Mouse (Mus musculus): ENCODE measurements around the gene Vtn. TPM values are rescaled to one million over a fixed set of nuclear protein-coding genes. Genes with fewer than 3 reads are reported as not detected.

The Vtn gene
- 159 and 182 TPM in 2 replicates for polyA plus RNA-seq (2012; rRNA removed)

- peaks cover 2% of the 10 kb centered on the region; the same call in 1 of the 2 replicates for H3K4me1 ChIP-seq (ENCODE audit: control insufficient read depth, insufficient read depth, low read length)
- H3K27ac ChIP-seq (ENCODE audit: insufficient read depth, low read length), result no peak within 1 kb of the TSS
- H3K4me3 ChIP-seq (ENCODE audit: insufficient read depth, low read length), result peak within 1 kb of the TSS; percentile 96
- TF ChIP-seq POLR2A (IDR thresholded peaks at IDR 0.05; ENCODE audit: extremely low read depth, insufficient read depth, low read length), result no peak
- no peak for TF ChIP-seq CTCF (IDR thresholded peaks at IDR 0.05; ENCODE audit: extremely low read depth, insufficient read depth, low read length)
Observed at GRCm38 (mm10) chr11:78499004-78499403, at the start of gene Vtn. TSS of gene Vtn (plus strand) at chr11:78499091.

- H3K27ac ChIP-seq (ENCODE audit: insufficient read depth, low read length), result no peak overlapping the region
- no peak for TF ChIP-seq POLR2A (IDR thresholded peaks at IDR 0.05; ENCODE audit: extremely low read depth, insufficient read depth, low read length)
- TF ChIP-seq CTCF (IDR thresholded peaks at IDR 0.05; ENCODE audit: extremely low read depth, insufficient read depth, low read length), result no peak
- H3K4me3 ChIP-seq (ENCODE audit: insufficient read depth, low read length), result no peak overlapping the region
- no peaks in the 10 kb centered on the region for H3K4me1 ChIP-seq (ENCODE audit: control insufficient read depth, insufficient read depth, low read length)
Observed at GRCm38 (mm10) chr11:78450337-78450736, 48.6 kb upstream of the Vtn start.

GRCm38 (mm10) chr11:78453675-78454074, 45.2 kb upstream of the Vtn start:
- no peak for TF ChIP-seq POLR2A (IDR thresholded peaks at IDR 0.05; ENCODE audit: extremely low read depth, insufficient read depth, low read length)
- peak; percentile 96 for TF ChIP-seq CTCF (IDR thresholded peaks at IDR 0.05; ENCODE audit: extremely low read depth, insufficient read depth, low read length)
- H3K4me1 ChIP-seq (ENCODE audit: control insufficient read depth, insufficient read depth, low read length), result no peaks in the 10 kb centered on the region

GRCm38 (mm10) chr11:78454276-78454675, 44.6 kb upstream of the Vtn start:
- Histone ChIP-seq H3K27ac (ENCODE audit: insufficient read depth, low read length) (no peak overlapping the region), H3K4me3 (ENCODE audit: insufficient read depth, low read length) (no peak overlapping the region), H3K4me1 (ENCODE audit: control insufficient read depth, insufficient read depth, low read length) (no peaks in the 10 kb centered on the region)
- TF ChIP-seq POLR2A (IDR thresholded peaks at IDR 0.05; ENCODE audit: extremely low read depth, insufficient read depth, low read length) (no peak), CTCF (IDR thresholded peaks at IDR 0.05; ENCODE audit: extremely low read depth, insufficient read depth, low read length) (no peak)

More at GRCm38 (mm10) chr11:78453675-78454074, 45.2 kb upstream of the Vtn start:
- H3K4me3 ChIP-seq (ENCODE audit: insufficient read depth, low read length), result no peak overlapping the region
- H3K27ac ChIP-seq (ENCODE audit: insufficient read depth, low read length), result no peak overlapping the region

GRCm38 (mm10) chr11:78455308-78455707, 43.6 kb upstream of the Vtn start:
- no peak for TF ChIP-seq POLR2A (IDR thresholded peaks at IDR 0.05; ENCODE audit: extremely low read depth, insufficient read depth, low read length)
- TF ChIP-seq CTCF (IDR thresholded peaks at IDR 0.05; ENCODE audit: extremely low read depth, insufficient read depth, low read length), result peak; percentile 59
- Histone ChIP-seq H3K4me3 (ENCODE audit: insufficient read depth, low read length) (no peak overlapping the region), H3K27ac (ENCODE audit: insufficient read depth, low read length) (no peak overlapping the region), H3K4me1 (ENCODE audit: control insufficient read depth, insufficient read depth, low read length) (no peaks in the 10 kb centered on the region)

GRCm38 (mm10) chr11:78458740-78459139, 40.2 kb upstream of the Vtn start:
- H3K27ac ChIP-seq (ENCODE audit: insufficient read depth, low read length), result no peak overlapping the region
- H3K4me1 ChIP-seq (ENCODE audit: control insufficient read depth, insufficient read depth, low read length), result no peaks in the 10 kb centered on the region
- TF ChIP-seq POLR2A (IDR thresholded peaks at IDR 0.05; ENCODE audit: extremely low read depth, insufficient read depth, low read length), result no peak
- TF ChIP-seq CTCF (IDR thresholded peaks at IDR 0.05; ENCODE audit: extremely low read depth, insufficient read depth, low read length), result no peak
- no peak overlapping the region for H3K4me3 ChIP-seq (ENCODE audit: insufficient read depth, low read length)

- TF ChIP-seq CTCF (IDR thresholded peaks at IDR 0.05; ENCODE audit: extremely low read depth, insufficient read depth, low read length) (no peak), POLR2A (IDR thresholded peaks at IDR 0.05; ENCODE audit: extremely low read depth, insufficient read depth, low read length) (no peak)
- Histone ChIP-seq H3K27ac (ENCODE audit: insufficient read depth, low read length) (no peak overlapping the region), H3K4me3 (ENCODE audit: insufficient read depth, low read length) (no peak overlapping the region), H3K4me1 (ENCODE audit: control insufficient read depth, insufficient read depth, low read length) (peaks cover 2% of the 10 kb centered on the region)
Observed at GRCm38 (mm10) chr11:78461894-78462293, 37.0 kb upstream of the Vtn start.

- Histone ChIP-seq H3K4me3 (ENCODE audit: insufficient read depth, low read length) (no peak overlapping the region), H3K27ac (ENCODE audit: insufficient read depth, low read length) (no peak overlapping the region), H3K4me1 (ENCODE audit: control insufficient read depth, insufficient read depth, low read length) (peaks cover 2% of the 10 kb centered on the region)
- no peak for TF ChIP-seq CTCF (IDR thresholded peaks at IDR 0.05; ENCODE audit: extremely low read depth, insufficient read depth, low read length)
- no peak for TF ChIP-seq POLR2A (IDR thresholded peaks at IDR 0.05; ENCODE audit: extremely low read depth, insufficient read depth, low read length)
Observed at GRCm38 (mm10) chr11:78462669-78463068, 36.2 kb upstream of the Vtn start.

- Histone ChIP-seq H3K4me3 (ENCODE audit: insufficient read depth, low read length) (no peak overlapping the region), H3K27ac (ENCODE audit: insufficient read depth, low read length) (no peak overlapping the region), H3K4me1 (ENCODE audit: control insufficient read depth, insufficient read depth, low read length) (peaks cover 2% of the 10 kb centered on the region)
- TF ChIP-seq POLR2A (IDR thresholded peaks at IDR 0.05; ENCODE audit: extremely low read depth, insufficient read depth, low read length), result no peak
- TF ChIP-seq CTCF (IDR thresholded peaks at IDR 0.05; ENCODE audit: extremely low read depth, insufficient read depth, low read length), result no peak
Observed at GRCm38 (mm10) chr11:78463286-78464036, 35.4 kb upstream of the Vtn start.

- TF ChIP-seq POLR2A (IDR thresholded peaks at IDR 0.05; ENCODE audit: extremely low read depth, insufficient read depth, low read length) (no peak), CTCF (IDR thresholded peaks at IDR 0.05; ENCODE audit: extremely low read depth, insufficient read depth, low read length) (no peak)
- H3K4me1 ChIP-seq (ENCODE audit: control insufficient read depth, insufficient read depth, low read length), result peaks cover 2% of the 10 kb centered on the region
- peak overlapping the region; percentile 56 for H3K4me3 ChIP-seq (ENCODE audit: insufficient read depth, low read length)
- no peak overlapping the region for H3K27ac ChIP-seq (ENCODE audit: insufficient read depth, low read length)
Observed at GRCm38 (mm10) chr11:78465116-78465515, 33.8 kb upstream of the Vtn start.
